Mouse (Mus musculus) kidney, postnatal 4 days (tissue): ENCODE data around the gene Calr.

Source experiments
- DNase-seq, 2 experiments: peaks; one replicate each; pipeline ENCODE4 v3.0.0; 2021; ENCODE audit warnings: mixed read lengths in 2 of 2

Calr gene

GRCm38 (mm10) chr8:84814555-84815441, 31.9 kb downstream of the Calr start:
- peak in 1 of 2 experiments; percentile 26 for DNase-seq

- DNase-seq, result no peak
These were observed 32.5 kb downstream of the Calr start for GRCm38 (mm10) chr8:84814240-84814554.

- no peak for DNase-seq
These were observed 32.9 kb downstream of the Calr start for GRCm38 (mm10) chr8:84813830-84814229.

- DNase-seq, result peak; percentile 90 to 92
These were observed 33.7 kb downstream of the Calr start for GRCm38 (mm10) chr8:84813059-84813458.

DNA sequence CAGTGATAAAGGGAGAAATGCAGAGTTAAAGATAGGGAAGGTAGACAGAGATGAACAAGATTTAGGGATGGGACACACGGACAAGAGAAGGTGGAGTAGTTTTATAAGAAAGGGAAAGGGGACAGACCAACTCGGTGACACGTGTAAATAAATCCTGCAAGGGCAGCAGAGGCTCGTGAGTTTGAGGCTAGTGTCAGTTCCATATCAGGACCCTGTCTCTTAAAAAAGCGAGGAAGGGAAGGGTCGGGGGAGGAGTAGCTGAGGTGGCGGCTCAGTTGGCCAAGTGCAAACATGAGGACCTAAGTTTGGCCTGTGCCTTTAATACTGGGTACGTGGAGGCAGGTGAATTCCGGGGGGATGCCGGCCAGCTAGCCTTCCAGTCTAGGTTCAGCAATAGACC, 35.4 kb downstream of the Calr start:
- DNase-seq, result no peak

DNA sequence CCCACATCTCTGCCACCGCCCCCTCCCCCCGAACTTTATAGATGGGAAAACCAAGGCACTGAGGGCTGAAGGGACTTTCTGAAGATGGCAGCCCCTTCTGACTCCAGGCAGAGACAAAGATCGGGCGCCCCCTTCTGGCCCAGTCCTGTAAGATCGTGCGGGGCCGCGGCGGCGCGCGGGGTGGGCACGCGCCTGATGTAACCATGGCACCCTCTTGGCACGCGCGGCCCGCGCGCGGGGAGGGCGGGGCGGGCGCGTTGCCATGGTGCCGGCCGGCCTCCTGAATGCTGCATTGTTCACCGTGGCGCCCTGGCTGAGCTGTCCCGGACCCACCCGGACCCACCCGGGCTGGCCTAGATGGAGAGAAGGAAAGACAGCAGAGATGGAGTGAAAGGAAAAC, 35.8 kb downstream of the Calr start:
- peak; percentile 95 to 96 for DNase-seq

DNA sequence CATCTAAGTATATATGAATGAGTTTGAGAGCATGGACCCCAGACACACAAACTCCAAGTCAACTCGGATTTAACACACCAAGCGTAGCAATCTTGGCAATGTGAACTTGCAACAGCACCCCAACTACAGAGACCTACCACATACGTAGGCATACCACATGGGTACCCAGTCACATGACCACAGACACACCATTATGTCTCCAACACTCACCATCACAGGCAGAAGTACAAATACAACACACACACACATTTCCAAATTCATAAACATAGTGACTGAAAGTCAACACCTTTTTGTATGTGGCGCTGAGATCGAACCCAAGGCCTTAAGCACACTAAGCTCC, 36.8 kb downstream of the Calr start:
- DNase-seq, result no peak

GRCm38 (mm10) chr8:84809109-84809940, 37.4 kb downstream of the Calr start:
- no peak for DNase-seq

DNA sequence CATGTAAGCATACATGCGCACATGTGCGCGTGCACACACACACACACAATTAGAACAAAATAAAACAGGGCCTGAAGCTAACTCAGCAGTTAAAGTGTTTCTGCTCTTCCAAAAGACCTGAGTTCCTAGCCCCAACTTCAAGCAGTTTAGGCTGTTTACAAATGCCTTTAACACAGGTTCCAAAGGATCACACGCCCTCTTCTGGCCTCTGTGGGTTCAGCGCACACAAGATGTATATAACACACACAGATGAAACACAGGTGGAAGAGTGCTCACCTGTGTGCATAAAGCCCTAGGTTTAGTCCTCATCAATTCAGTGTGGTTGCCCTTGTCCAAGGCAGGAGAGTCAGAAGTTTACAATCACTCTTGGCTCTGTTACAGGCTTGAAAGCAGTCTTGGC, 40.7 kb downstream of the Calr start:
- DNase-seq, result no peak

DNA sequence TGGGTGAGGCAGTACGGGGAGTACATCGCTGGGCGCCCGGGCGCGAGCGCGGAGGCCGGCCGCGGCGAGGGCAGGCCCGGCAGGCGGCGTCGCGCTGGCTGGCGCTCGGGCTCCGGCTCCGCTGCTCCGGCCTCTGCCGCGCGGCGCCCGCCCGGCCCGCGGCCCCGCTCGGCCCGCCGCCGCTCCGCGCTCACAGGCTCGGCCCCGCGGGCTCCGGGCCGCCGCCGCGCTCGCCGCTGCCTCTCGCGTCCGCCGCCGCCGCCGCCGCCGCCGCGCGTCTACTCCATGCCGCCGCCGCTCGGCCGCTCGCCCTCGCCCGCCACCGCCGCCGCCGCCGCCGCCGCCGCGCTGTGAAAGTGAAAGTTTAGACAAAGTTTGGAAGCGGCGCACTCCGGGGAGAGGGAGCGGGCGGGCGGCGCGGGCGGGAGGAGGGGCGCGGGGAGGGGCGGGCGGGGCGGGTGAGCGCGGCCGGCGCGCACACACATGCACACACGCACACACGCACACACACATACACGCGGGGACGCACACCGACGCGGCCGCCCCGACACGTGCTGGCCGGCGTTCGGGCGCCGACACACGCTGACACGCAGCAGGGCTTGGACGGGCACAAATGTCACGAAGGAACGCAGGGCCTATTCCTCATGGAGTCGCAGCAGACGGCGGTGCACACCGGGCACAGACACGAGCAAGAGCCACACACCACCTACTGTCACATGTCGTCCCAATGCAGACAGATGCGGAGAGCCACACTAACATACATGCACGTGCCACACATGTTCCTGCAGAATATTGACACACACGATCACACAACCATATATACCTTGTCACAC, 46.5 kb downstream of the Calr start, which contains the start of gene Nfix:
TSS of gene Nfix (minus strand) at position 346 of the 833 bp plus-strand sequence.
- peak; percentile 78 to 83 for DNase-seq

DNA sequence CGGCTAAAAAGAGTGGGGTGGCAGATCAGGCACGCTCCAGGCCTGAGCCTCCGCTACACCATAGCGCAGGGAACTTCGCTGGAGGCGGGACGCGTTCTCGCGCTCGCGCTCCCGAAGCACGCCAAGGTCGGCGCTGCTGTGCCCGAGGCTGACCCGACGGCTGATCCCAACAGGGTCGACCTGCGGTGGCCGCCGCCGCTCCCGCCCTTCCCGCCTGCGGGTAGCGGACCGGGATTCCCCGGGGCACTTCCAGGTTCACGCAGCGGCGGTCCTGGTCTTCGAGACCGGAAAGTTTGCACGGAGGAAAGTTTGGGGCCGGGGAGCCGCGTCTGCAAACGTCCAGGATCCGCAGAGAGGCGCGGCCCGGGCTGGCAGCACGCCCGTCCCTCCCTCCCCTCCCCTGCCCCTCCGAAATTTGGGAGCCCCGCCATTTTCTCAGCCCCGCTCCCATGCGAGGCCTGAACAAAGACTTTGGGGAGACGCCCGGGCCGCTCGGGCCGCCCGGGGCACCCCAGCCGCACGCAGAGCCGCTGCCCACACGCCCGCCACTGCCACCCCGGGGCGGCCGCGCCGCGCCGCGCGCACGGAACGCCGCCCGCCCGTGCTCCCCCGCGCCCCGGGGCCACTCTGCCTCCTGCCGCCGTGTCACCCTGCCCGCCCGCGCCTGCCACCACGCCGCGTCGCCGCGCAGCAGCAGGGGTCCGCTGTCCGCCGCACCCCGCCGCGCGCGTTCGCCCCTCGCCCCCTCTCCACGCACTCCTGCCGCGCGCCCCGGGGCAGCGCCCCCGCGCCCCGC, 47.4 kb downstream of the Calr start:
- DNase-seq, result peak; percentile 74 to 82

- no peak for DNase-seq
These were observed 48.1 kb downstream of the Calr start for GRCm38 (mm10) chr8:84798446-84799135.

GRCm38 (mm10) chr8:84797971-84798370, 48.8 kb downstream of the Calr start:
- DNase-seq, result no peak

DNA sequence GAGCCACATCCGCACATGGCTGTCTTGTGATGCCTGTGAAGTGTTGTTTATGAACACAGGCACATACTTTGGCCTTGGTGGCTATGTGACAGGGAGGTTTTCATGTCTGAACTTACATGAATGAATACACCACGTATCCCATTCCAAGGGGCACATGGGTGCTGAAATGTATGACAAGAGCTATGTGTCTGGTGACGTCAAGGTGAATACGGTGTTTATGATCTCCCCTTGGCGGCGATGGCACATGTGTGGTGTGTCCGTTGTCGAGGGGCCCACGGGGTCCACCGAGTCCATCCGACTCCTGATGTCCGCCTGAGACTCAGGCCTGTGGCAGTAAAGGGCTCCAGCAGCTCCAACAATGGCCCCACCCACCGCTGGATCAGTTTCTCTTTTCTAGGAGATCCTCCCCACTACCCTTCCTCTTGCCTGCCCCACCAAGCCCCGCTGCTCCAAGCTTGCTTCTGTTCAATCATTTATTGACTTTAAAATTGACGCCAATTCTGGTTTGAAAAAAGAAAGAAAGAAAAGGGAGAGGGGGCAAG, 49.4 kb downstream of the Calr start:
- DNase-seq, result no peak

- no peak for DNase-seq
These were observed 52.2 kb downstream of the Calr start for GRCm38 (mm10) chr8:84794486-84794885.

- DNase-seq, result peak in 1 of 2 experiments; percentile 61
These were observed 52.8 kb downstream of the Calr start for GRCm38 (mm10) chr8:84793791-84794485.

GRCm38 (mm10) chr8:84793134-84793533, 53.6 kb downstream of the Calr start:
- DNase-seq, result no peak

DNA sequence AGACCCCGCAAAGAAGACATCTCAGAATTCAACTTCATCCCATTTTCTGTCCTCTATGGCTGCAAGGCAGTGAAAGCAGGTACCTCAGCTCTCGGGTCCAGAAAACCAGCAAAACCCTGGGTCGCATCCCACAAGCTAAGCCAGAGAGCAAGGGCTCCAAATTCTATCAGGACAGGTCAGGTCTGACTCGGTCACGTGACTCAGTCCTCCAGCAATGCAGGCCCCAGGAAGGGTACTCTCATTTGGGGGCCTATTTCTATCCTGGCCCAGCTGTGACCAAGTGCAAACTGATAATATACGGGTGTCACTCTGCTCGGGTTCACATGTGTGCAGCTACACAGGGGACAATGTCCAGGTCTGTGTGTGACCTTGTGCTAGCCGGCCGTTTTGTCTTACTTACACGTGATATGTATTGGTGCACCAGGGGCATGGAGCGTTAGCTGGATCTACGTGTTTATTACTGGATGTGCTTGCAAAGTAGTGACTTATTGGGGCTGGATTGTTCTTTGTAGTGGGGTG, 54.2 kb downstream of the Calr start:
- DNase-seq, result no peak
